Mouse (Mus musculus) cerebellum, postnatal 10 days (tissue): ENCODE results near the gene Aco2.

ENCODE experiments used
- DNase-seq, 2 experiments: peaks; one replicate each; pipeline ENCODE4 v3.0.0; 2021; ENCODE audit warnings: mixed read lengths in 2 of 2

Gene Aco2

GRCm38 (mm10) chr15:81954151-81954583 is 82.1 kb downstream of the Aco2 start:
- peak; percentile 66 to 75 for DNase-seq

DNA sequence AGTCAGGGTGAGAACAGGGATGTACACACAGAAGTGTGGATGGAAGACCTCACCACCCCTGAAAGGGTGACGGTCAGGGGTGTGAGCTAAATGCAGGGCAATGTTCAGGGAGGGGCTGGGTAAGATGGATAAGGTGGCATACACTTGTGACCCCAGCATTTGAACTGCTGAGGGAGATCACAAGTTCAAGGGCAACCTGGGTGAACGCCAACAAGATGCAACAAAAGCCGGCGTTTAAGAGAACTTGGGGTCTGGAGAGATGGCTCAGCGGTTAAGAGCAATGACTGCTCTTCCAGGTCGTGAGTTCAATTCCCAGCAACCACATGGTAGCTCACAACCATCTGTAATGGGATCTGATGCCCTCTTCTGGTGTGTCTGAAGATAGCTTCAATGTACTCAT is 82.6 kb downstream of the Aco2 start:
- DNase-seq = no peak

- DNase-seq = no peak
Observed at GRCm38 (mm10) chr15:81955414-81955813, 83.3 kb downstream of the Aco2 start.

DNA sequence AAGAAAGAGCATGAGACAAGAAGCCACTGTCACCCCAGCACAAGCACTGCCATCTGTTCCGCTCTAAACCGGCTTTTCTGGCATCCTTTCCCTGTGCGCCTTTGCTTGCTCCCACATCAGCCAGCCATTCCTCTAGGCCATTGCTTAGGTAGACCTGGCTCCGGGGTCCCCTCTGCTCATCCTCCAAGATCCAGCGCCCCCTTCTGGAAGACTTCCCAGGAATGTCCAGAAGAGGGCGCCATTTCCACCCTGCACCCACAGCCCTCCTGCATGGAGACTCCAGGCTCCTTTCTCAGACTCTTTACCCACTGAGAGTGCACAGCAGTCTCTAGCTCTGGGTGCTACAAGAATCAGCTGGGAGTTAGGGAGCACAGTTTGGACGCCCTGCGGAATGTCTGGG is 84.3 kb downstream of the Aco2 start:
- peak; percentile 71 to 81 for DNase-seq

- no peak for DNase-seq
Observed at GRCm38 (mm10) chr15:81957598-81957997, 85.5 kb downstream of the Aco2 start.

DNA sequence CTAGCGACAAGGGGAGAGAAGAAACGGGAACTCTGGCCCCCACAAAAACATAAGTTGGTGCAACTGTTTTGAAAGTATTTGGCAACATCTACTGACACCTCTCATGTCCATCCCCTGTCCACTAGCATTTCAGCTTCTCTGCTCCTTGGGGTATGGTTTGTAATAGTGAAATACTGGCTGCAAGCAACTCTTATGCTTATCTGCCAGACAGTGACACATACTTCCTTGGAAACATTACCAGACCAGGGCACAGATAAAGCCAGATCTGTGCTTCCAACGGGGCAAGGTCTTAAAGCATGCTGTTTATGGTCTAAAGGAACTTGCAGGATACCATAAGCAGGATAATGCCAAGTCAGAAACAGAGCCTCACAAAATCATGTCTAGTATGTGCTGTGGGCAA is 86.8 kb downstream of the Aco2 start:
- no peak for DNase-seq

DNA sequence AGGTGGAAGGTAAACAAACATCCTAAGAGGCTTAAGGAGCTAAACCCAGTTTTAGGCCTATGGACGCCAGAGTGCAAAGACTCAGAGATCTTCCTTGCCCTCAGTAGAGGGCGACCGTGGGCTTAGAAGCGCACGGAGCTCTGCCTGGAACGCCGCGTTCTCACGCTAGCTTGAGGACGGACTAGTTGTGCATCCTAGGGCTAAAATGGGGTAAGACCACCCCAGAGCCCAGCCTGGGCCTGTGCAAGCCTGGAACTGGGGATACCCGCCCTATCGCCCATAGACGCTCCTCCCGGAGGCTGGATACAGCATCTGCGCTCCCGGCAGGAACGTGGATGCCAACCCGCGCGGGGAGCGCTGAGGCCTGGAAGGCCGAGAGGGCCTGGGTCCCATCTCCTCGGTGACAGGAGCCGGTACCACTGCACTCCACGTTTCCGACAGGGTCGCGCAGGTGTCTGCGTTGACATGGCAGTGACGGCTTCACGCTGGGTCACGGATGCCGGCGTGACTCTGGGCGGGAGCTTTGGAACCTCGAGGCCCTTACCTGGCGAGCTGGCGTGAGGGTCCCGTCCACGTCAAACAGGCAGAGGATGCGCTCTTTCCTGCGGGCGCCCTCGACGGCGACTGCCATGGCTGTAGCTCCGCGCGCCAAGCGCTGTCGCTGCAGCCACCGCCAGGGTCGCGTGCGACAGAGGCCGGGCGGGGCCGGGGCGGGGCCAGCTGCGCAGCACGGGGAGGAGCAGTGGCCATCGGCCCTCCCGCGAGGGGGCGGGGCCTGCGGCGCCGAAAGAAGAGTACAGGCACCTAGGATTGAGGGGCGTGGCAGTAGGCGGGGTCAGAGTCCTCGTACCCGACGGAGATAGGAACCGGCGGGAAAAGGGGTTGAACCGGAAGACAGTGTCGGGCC is 88.3 kb downstream of the Aco2 start, which contains the start of gene Pmm1:
Gene Pmm1 (minus strand): TSS at position 760 of the 907 bp plus-strand sequence.
- peak; percentile 100 for DNase-seq

DNA sequence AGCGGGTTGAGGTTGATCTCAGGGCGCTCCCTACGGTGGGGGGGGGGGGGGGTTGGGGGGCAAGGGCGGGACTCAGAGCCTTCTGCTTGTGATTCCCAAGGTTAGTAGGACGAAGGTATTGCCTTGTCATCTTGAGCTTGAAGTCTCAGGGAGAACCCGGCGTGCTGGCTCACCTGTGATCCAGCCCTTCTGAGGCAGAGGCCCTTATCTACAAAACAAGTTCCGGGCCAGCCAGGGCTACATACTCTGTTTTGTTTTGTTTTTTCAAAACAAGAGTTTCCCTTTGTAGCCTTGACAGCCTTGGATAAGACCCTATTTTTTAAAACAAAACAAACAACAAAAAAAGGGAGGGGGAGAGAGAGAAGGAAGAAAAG is 89.0 kb downstream of the Aco2 start:
- no peak for DNase-seq

- no peak for DNase-seq
Observed at GRCm38 (mm10) chr15:81964262-81964661, 92.2 kb downstream of the Aco2 start.
